Mouse (Mus musculus) embryonic facial prominence, embryonic 15.5 days (tissue): ENCODE data around the gene Coro7. TPM values are rescaled to one million over a fixed set of nuclear protein-coding genes. Genes with fewer than 3 reads are reported as not detected.

Experiments used
- ATAC-seq: fragments of 200-750 bp; cut with Nextera tagmentation; 2 replicates; pipeline ENCODE4 v1.8.0; 2017; ENCODE audit warnings: low read depth, moderate TSS enrichment; ENCODE audit not compliant: insufficient number of reproducible peaks, low FRiP score, low TSS enrichment
- H3K27ac ChIP-seq: fragments of 300-500 bp; sonication (generic); replicated peaks from 2 replicates; pipeline ENCODE4 v1.5.1; 2015; ENCODE audit warnings: mild to moderate bottlenecking, inconsistent platforms
- H3K27me3 ChIP-seq: fragments of 300-500 bp; sonication (generic); 2 replicates; pipeline ENCODE4 v1.6.1; 2015; ENCODE audit warnings: inconsistent platforms
- H3K36me3 ChIP-seq: fragments of 300-500 bp; sonication (generic); 2 replicates; pipeline ENCODE4 v1.6.1; 2015; ENCODE audit warnings: mild to moderate bottlenecking, inconsistent platforms
- H3K4me1 ChIP-seq: fragments of 300-500 bp; sonication (generic); 2 replicates; pipeline ENCODE4 v1.6.1; 2015; ENCODE audit warnings: inconsistent platforms
- H3K4me2 ChIP-seq: fragments of 300-500 bp; sonication (generic); replicated peaks from 2 replicates; pipeline ENCODE4 v1.6.1; 2015; ENCODE audit warnings: mild to moderate bottlenecking, inconsistent platforms
- H3K4me3 ChIP-seq: fragments of 300-500 bp; sonication (generic); replicated peaks from 2 replicates; pipeline ENCODE4 v1.5.1; 2015; ENCODE audit warnings: mild to moderate bottlenecking, inconsistent platforms
- H3K9ac ChIP-seq: fragments of 300-500 bp; sonication (generic); 2 replicates; pipeline ENCODE4 v1.6.1; 2015; ENCODE audit warnings: inconsistent platforms
- H3K9me3 ChIP-seq: fragments of 300-500 bp; sonication (generic); replicated peaks from 2 replicates; pipeline ENCODE4 v1.6.1; 2016; ENCODE audit warnings: inconsistent platforms
- WGBS: fragments of 180-500 bp; shearing (Covaris S2); methylation state at CpG from one replicate; pipeline ENCODE4 v1.1.7; 2015; 5-methylcytosine and 5-hydroxymethylcytosine counted together
- polyA plus RNA-seq: library from polyadenylated mRNA; unstranded; fragments of >200 nt; fragmentation: Nextera tagmentation; extraction: Ambion mirVana; gene quantifications from 2 replicates; pipeline ENCODE4 v1.2.1, GENCODE M21; 2015

Coro7 gene
- polyA plus RNA-seq, 1 experiment from 2014 or later = 21.4 TPM

DNA sequence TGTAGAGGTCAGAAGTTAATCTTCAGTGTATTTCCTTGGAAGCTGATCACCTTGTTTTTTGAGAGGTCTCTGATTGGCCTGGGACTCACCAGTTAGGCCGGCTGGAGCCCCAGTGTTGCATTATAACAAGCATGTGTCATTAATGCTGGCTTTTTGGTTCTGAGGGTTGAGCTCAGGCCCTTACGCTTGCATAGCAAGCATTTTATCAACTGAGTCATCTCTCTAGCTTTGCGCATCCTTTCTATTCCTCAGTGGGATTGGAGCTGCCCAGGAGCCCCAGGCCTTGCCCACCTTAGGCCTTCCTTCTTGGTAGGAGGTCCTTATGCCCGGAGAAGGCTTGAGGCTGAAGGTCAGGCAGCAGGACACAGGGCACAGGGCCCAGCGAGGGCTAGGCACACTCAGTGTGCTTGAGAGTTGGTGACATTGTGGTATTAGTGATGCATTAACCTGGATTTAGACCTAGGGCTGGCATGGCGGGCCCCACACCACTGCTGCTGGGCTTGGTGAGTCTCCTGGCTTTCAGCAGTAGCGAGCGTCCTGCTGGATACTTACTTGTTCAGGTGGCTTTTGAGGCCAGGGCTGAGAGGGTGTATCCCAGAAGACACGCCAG lies 78.8 kb downstream of the Coro7 start:
- Histone ChIP-seq H3K4me3 (no peak overlapping the region), H3K9me3 (no peaks in the 10 kb centered on the region), H3K36me3 (no peaks in the 10 kb centered on the region; the same call in 1 of the 2 replicates), H3K4me1 (peaks cover 96% of the 10 kb centered on the region), H3K27me3 (no peaks in the 10 kb centered on the region), H3K4me2 (no peak overlapping the region), H3K9ac (no peak overlapping the region), H3K27ac (no peak overlapping the region)
- ATAC-seq = no peak
- WGBS = 74% methylated on average over 9 of the region's 9 CpGs

DNA sequence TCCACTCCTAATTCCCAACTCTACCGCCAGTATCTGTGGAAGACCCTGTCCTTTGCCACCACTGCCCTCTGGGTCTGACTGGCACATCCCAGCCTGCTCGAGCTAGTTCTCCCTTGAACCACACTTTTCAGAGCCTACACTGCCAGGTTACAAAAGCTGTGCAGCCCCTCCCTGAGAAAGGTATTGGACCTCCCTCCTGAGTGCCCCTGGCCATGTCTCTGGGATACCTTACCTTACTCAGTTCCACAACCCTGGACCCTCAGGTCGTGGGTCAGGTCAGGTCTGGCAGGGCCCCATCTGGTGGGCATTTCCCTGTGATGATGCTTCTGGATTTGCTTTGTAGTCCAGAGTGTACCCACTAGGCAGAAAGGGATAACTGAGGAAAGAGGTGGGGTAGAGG lies 80.0 kb downstream of the Coro7 start:
- H3K9me3 ChIP-seq = no peaks in the 10 kb centered on the region
- H3K36me3 ChIP-seq = no peaks in the 10 kb centered on the region; the same call in 1 of the 2 replicates
- no peak overlapping the region for H3K4me2 ChIP-seq
- H3K9ac ChIP-seq = no peak overlapping the region
- ATAC-seq = no peak
- H3K4me1 ChIP-seq = peaks cover 92% of the 10 kb centered on the region
- H3K27me3 ChIP-seq = no peaks in the 10 kb centered on the region
- WGBS = 68% methylated on average over 3 of the region's 3 CpGs
- no peak overlapping the region for H3K27ac ChIP-seq
- H3K4me3 ChIP-seq = no peak overlapping the region

DNA sequence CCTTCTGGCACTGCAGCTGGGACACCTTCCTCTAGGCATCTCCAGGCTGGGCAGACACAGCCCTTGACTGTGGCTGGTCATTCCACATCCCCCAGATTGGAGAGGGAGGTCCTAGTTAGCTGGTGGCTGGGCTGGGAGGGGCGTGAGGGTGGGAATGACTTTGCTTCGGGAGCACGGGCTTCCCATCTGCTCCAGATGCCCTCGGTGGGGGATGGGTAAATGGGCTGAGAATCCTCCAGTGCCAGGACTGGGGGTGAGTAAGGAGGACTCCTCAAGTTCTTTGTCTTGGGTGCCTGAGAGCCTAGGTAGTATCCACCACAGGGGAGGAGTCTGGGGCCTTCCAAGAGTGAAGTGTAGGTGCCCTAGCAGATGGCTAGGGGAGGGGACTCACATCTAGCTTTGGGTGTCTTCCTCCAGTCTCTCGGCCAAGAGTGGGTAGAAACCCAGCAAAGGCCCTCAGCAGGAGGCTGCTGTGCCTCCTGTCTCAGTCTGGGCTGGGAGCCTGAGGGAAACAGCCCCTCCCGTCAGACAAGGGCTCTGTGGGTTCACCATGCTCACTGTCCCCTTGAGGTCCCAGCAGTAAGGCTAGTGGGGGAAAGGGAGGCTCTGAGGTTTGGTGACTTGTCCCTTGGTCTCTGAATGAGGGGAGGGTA lies 80.6 kb downstream of the Coro7 start:
- Histone ChIP-seq H3K9ac (no peak overlapping the region), H3K4me2 (peak overlapping the region; percentile 21; the same call in 1 of the 2 replicates), H3K27ac (no peak overlapping the region), H3K4me1 (peaks cover 86% of the 10 kb centered on the region), H3K27me3 (no peaks in the 10 kb centered on the region), H3K36me3 (no peaks in the 10 kb centered on the region; the same call in 1 of the 2 replicates), H3K9me3 (no peaks in the 10 kb centered on the region), H3K4me3 (no peak overlapping the region; the same call in 1 of the 2 replicates)
- no peak for ATAC-seq
- whole genome bisulfite sequencing = 20% methylated on average over 6 of the region's 6 CpGs

DNA sequence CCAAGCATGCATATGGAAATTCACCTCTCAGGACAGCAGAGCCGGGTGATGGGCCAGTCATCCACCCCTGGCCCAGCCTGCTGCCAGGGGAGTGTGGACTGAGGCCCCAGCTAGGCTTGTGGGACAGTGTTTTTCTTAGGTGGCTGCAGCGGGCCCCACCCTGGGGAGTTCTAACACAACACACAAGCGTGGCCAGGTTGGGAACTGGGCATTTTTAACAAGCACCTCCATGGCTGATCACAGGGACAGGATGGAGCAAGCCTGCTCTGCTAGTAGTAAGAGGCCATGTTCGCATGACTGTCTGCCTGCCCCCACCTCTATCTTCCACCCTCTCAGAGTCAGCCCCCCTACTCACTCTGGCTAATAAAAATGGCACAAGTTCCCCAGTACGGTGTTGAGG lies 81.5 kb downstream of the Coro7 start:
- H3K27ac ChIP-seq = peak overlapping the region; percentile 94
- no peaks in the 10 kb centered on the region for H3K9me3 ChIP-seq
- WGBS = 57% methylated on average over 5 of the region's 5 CpGs
- peaks cover 80% of the 10 kb centered on the region for H3K4me1 ChIP-seq
- H3K36me3 ChIP-seq = no peaks in the 10 kb centered on the region; the same call in 1 of the 2 replicates
- ATAC-seq = no peak
- no peaks in the 10 kb centered on the region for H3K27me3 ChIP-seq
- no peak overlapping the region for H3K9ac ChIP-seq
- H3K4me2 ChIP-seq = peak overlapping the region; percentile 90
- H3K4me3 ChIP-seq = peak overlapping the region; percentile 82; the same call in 1 of the 2 replicates

DNA sequence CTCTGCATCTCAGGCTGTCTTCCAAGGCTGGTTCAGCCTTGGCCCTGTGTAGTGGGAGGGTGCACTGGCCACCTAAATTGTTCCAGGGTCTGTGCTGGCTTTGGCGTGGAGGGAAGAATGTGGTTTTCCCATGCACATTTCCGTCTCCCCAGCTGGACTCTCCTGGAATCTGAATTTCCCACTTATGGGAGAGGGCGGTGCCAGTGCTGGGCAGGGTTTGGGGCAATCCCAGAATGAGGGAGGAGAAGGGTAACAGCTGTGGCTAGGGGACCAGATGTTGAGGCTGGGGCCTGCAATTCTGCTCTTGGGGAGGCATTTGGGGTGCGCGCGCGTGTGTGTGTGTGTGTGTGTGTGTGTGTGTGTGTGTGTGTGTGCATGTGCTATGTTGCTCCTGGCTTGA lies 82.3 kb downstream of the Coro7 start:
- ATAC-seq = no peak
- H3K36me3 ChIP-seq = no peaks in the 10 kb centered on the region; the same call in 1 of the 2 replicates
- H3K4me2 ChIP-seq = peak overlapping the region; percentile 90
- peak overlapping the region; percentile 94 for H3K27ac ChIP-seq
- H3K9ac ChIP-seq = no peak overlapping the region
- WGBS = 30% methylated on average over 7 of the region's 7 CpGs
- H3K27me3 ChIP-seq = no peaks in the 10 kb centered on the region
- H3K4me3 ChIP-seq = peak overlapping the region; percentile 82
- peaks cover 80% of the 10 kb centered on the region for H3K4me1 ChIP-seq
- H3K9me3 ChIP-seq = no peaks in the 10 kb centered on the region

DNA sequence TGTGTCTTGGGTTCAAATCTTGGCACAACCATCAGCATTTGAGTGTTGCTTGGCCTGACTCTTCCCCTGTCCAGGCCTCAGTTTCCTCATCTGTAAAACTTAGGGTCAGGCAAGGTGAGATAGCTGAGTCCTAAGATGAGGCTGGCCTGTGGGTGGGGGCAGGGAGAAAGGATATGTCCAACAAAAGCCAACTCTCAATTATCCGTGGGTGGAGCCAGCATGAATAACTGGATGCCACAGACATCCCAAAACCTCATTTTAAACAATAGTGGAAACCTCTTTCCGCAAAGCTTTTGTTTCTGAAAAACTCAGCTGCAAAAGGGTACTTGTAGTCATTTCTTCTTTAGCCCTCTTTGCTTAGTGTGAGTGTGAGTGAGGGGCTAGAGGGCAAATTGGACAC lies 82.7 kb downstream of the Coro7 start:
- no peak for ATAC-seq
- peak overlapping the region; percentile 94 for H3K27ac ChIP-seq
- H3K9me3 ChIP-seq = no peaks in the 10 kb centered on the region
- H3K36me3 ChIP-seq = no peaks in the 10 kb centered on the region; the same call in 1 of the 2 replicates
- 27% methylated on average over 2 of the region's 2 CpGs for WGBS
- peaks cover 77% of the 10 kb centered on the region for H3K4me1 ChIP-seq
- H3K4me2 ChIP-seq = peak overlapping the region; percentile 90
- no peaks in the 10 kb centered on the region for H3K27me3 ChIP-seq
- peak overlapping the region; percentile 82 for H3K4me3 ChIP-seq
- 0 out of 2 replicates have a peak overlapping the region, but pooled peaks have one; percentile 2 for H3K9ac ChIP-seq

DNA sequence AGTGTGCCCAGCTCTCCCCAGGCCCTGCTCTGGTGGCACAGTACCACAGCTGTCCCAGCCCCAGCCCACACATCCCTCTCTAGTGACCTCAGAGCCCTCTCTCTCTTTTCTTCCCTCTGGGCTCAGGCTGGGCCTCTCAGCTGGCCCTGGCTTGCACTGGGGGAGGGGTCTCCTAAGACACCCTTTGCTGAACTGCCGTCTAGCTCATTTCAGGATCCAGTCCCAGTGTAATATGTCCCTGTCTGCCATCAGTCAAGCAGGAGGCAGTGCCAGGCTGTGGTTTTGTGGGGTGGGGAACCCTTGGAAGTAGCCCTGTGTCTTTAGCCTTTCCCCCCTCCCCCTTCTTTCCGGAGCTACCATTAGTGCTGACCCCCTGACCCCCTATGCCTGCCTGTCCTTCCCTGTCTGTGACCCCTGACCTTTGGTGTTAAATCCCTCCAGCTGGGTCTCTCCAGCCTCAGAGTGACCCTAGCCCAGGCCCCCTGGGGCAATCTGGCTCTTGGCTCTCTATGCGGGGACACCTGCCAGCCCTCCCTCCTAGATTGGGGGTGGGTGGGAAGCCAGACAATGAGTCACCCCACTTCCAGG lies 83.3 kb downstream of the Coro7 start:
- ATAC-seq = no peak
- H3K27ac ChIP-seq = peak overlapping the region; percentile 94
- WGBS = 18% methylated on average over 3 of the region's 3 CpGs
- H3K4me2 ChIP-seq = peak overlapping the region; percentile 90
- no peaks in the 10 kb centered on the region for H3K27me3 ChIP-seq
- H3K36me3 ChIP-seq = no peaks in the 10 kb centered on the region; the same call in 1 of the 2 replicates
- H3K9me3 ChIP-seq = no peaks in the 10 kb centered on the region
- H3K4me3 ChIP-seq = peak overlapping the region; percentile 82
- H3K4me1 ChIP-seq = peaks cover 74% of the 10 kb centered on the region
- H3K9ac ChIP-seq = peak overlapping the region; percentile 86

DNA sequence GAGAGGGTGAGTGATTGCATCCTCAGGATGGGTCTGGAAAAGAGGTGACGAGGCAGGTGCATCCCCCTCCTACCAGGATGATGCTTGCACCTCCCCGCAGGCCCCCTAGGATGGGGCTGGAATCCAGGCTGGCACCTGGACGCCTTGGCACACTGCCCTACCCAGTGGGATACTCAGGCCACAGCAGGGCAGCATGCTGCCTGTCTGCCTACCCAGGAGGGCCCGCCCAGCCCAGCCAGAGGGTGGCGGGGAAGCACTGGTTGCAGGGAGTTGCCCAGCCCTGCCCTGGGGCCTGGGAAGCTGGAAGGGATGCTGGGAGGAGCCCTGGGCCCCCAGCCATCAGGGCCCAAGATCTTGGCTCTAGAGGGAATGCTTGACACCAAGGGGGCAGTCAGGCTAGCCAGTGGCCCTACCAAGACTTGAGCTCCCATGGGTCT lies 84.0 kb downstream of the Coro7 start:
- Histone ChIP-seq H3K9me3 (no peaks in the 10 kb centered on the region), H3K36me3 (peaks cover 2% of the 10 kb centered on the region), H3K27me3 (no peaks in the 10 kb centered on the region), H3K4me2 (peak overlapping the region; percentile 90), H3K27ac (peak overlapping the region; percentile 94), H3K9ac (peak overlapping the region; percentile 86), H3K4me1 (peaks cover 68% of the 10 kb centered on the region), H3K4me3 (peak overlapping the region; percentile 82)
- no peak for ATAC-seq
- WGBS = 10% methylated on average over 5 of the region's 5 CpGs

DNA sequence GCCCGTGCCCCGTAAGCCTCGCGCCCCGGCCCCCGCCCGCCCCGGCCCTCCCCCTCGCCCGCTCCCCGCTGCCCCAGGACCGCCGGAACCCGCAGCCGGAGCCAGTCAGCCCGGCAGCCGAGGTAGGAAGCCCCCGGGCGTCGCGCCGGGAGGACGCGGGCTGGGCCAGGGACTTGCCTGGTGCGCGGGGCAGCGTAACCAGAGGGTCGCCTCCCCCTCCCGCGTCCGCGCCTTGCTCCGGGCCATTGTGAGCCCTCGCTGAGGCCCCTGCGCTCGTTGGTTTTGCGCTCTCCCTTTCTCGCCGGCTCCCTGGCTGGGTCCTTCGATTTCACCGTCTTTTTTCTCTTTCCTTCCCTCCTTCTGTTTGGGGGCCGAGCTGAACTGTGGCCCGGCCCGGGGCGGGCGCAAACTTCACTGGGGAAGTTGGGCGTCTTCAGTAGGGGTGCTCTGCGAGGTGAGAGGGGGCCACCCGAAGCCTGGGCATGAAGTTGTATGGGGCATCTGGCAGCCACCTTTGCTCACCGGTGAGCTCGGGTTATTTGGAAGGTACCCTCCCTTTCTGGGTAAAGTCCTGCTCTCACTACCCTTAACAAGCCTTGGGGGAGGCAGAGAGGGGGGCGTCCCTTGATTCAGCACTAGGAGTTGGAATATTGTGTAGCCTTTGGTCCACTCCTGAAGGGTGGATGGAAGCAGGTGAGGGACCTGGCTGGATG lies 84.6 kb downstream of the Coro7 start:
- WGBS = under 1% methylated on average over 39 of the region's 52 CpGs
- Histone ChIP-seq H3K9me3 (no peaks in the 10 kb centered on the region), H3K4me3 (peak overlapping the region; percentile 82), H3K27me3 (no peaks in the 10 kb centered on the region), H3K36me3 (peaks cover 4% of the 10 kb centered on the region), H3K4me2 (peak overlapping the region; percentile 90), H3K27ac (peak overlapping the region; percentile 94), H3K9ac (peak overlapping the region; percentile 86), H3K4me1 (peaks cover 62% of the 10 kb centered on the region)
- peak; percentile 27; the same call in 1 of the 2 replicates for ATAC-seq

DNA sequence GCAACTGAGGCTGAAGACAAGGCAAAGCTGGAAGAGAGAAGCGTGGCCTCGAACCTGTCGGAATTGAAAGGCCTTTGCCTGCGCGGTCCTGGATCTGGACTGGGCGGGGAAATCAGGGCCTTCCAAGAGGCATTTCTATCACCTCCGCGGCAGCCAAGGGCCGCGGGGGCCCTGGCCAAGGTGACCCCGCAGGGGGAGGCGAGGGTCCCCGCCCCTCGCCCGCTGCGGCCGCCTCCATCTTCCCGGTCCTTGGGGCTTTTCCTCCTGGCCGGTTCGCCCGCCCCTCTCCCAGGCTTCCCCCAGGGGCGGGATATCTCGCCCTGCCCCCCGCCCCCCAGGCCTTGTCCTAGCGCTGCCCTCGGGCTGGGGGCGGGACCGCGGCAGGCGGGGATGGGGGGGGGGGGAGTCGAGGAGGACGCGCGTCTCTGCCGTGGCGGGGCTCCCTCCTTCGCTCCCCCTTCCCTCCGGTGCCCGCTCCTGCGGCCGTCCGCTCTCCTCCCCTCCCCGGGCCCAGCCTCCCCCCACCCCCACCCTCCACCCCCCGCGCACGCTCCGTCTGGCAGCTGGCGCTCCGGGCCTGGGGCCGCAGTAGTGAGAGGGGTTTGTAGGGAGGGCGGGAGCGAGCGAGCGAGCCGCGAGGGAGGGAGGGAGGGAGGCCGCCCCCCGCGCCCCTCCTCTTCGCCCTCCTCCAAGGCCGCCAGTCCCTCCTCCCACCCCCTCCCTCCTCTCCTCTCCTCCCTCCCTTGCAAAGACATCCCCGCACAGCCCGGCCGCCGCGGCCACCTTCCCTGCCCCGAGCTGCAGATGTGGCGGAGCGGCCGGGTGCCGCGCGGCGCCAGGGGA lies 85.4 kb downstream of the Coro7 start, which contains the start of gene Glis2:
Gene Glis2, plus strand, starts transcription at position 743 of the 843 bp plus-strand sequence.
- Histone ChIP-seq H3K36me3 (peaks cover 4% of the 10 kb centered on the region), H3K4me2 (peak within 1 kb of the TSS; percentile 90), H3K4me1 (peaks cover 55% of the 10 kb centered on the region), H3K9me3 (no peaks in the 10 kb centered on the region), H3K27ac (peak within 1 kb of the TSS; percentile 94), H3K27me3 (no peaks in the 10 kb centered on the region), H3K9ac (peak within 1 kb of the TSS; percentile 86), H3K4me3 (peak within 1 kb of the TSS; percentile 82)
- peak; percentile 91 for ATAC-seq
- 1% methylated on average over 29 of the region's 74 CpGs for WGBS
